Mouse (Mus musculus): ENCODE results near the gene Myrf.
A peak's percentile ranks its signal among the peaks of the same experiment; 100 is the strongest.

Myrf gene

GRCm38 (mm10) chr19:10208851-10209250 is 31.7 kb downstream of the Myrf start:
- no peak for DNase-seq (ENCODE audit: low spot score)

GRCm38 (mm10) chr19:10205051-10205450 is 35.5 kb downstream of the Myrf start:
- DNase-seq (ENCODE audit: low spot score) = no peak

GRCm38 (mm10) chr19:10204616-10205001 is 35.9 kb downstream of the Myrf start:
- peak; percentile 76 for DNase-seq (ENCODE audit: low spot score)

GRCm38 (mm10) chr19:10203848-10204615 is 36.5 kb downstream of the Myrf start, which contains the start of the genes Tmem258 and Fen1:
Tmem258 (plus strand) TSS chr19:10204014.
Fen1 (minus strand) TSS chr19:10204169.
- peak; percentile 83 for DNase-seq (ENCODE audit: low spot score)

- peak; percentile 23 for DNase-seq (ENCODE audit: low spot score)
These were observed 37.3 kb downstream of the Myrf start for GRCm38 (mm10) chr19:10203146-10203847.

- DNase-seq (ENCODE audit: low spot score) = peak; percentile 81
These were observed 41.8 kb downstream of the Myrf start for GRCm38 (mm10) chr19:10198723-10199122.

- no peak for DNase-seq (ENCODE audit: low spot score)
These were observed 42.3 kb downstream of the Myrf start for GRCm38 (mm10) chr19:10198286-10198685.

GRCm38 (mm10) chr19:10197130-10197529 is 43.4 kb downstream of the Myrf start:
- peak; percentile 29 for DNase-seq (ENCODE audit: low spot score)

GRCm38 (mm10) chr19:10195252-10195651 is 45.3 kb downstream of the Myrf start:
- peak; percentile 56 for DNase-seq (ENCODE audit: low spot score)

- DNase-seq (ENCODE audit: low spot score) = no peak
These were observed 46.2 kb downstream of the Myrf start for GRCm38 (mm10) chr19:10194337-10194736.

- no peak for DNase-seq (ENCODE audit: low spot score)
These were observed 49.2 kb downstream of the Myrf start for GRCm38 (mm10) chr19:10191326-10191725.

GRCm38 (mm10) chr19:10190796-10191195 is 49.8 kb downstream of the Myrf start:
- peak; percentile 65 for DNase-seq (ENCODE audit: low spot score)

GRCm38 (mm10) chr19:10189940-10190339 is 50.6 kb downstream of the Myrf start:
- DNase-seq (ENCODE audit: low spot score) = no peak

GRCm38 (mm10) chr19:10189022-10189421 is 51.5 kb downstream of the Myrf start:
- DNase-seq (ENCODE audit: low spot score) = no peak

- DNase-seq (ENCODE audit: low spot score) = peak; percentile 72
These were observed 52.2 kb downstream of the Myrf start for GRCm38 (mm10) chr19:10188281-10188811.

GRCm38 (mm10) chr19:10186569-10186968 is 54.0 kb downstream of the Myrf start:
- no peak for DNase-seq (ENCODE audit: low spot score)

GRCm38 (mm10) chr19:10185876-10186275 is 54.7 kb downstream of the Myrf start:
- no peak for DNase-seq (ENCODE audit: low spot score)

GRCm38 (mm10) chr19:10184096-10184495 is 56.5 kb downstream of the Myrf start:
- peak; percentile 67 for DNase-seq (ENCODE audit: low spot score)

- peak; percentile 73 for DNase-seq (ENCODE audit: low spot score)
These were observed 57.1 kb downstream of the Myrf start for GRCm38 (mm10) chr19:10183299-10183983.

- peak; percentile 95 for DNase-seq (ENCODE audit: low spot score)
These were observed 57.8 kb downstream of the Myrf start, which contains the start of gene Fads1 for GRCm38 (mm10) chr19:10182670-10183298. Fads1 (plus strand) TSS chr19:10182888.

GRCm38 (mm10) chr19:10182142-10182541 is 58.4 kb downstream of the Myrf start:
- DNase-seq (ENCODE audit: low spot score) = no peak

- DNase-seq (ENCODE audit: low spot score) = no peak
These were observed 59.3 kb downstream of the Myrf start for GRCm38 (mm10) chr19:10181225-10181624.
